Mouse (Mus musculus): Measurements from ENCODE around the gene Kmt2e. TPM values are rescaled to one million over a fixed set of nuclear protein-coding genes. Genes with fewer than 3 reads are reported as not detected.
A peak's percentile ranks its signal among the peaks of the same experiment; 100 is the strongest.

Kmt2e gene
- total RNA-seq, 2 experiments from 2014 or later = 150 to 156 TPM

GRCm38 (mm10) chr5:23410040-23410717, 24.1 kb upstream of the Kmt2e start:
- DNase-seq = no peak
- intact Hi-C loops (cut with DNase I) = no loop called here

GRCm38 (mm10) chr5:23410718-23411101, 23.5 kb upstream of the Kmt2e start:
- DNase-seq = no peak
- intact Hi-C loops (cut with DNase I) = no loop called here

GRCm38 (mm10) chr5:23411640-23412039, 22.6 kb upstream of the Kmt2e start:
- no peak for DNase-seq
- intact Hi-C loops (cut with DNase I) = no loop called here

GRCm38 (mm10) chr5:23412247-23412948, 21.8 kb upstream of the Kmt2e start:
- no peak for DNase-seq
- intact Hi-C loops (cut with DNase I) = no loop called here

- intact Hi-C loops (cut with DNase I) = no loop called here
- no peak for DNase-seq
These were observed 21.2 kb upstream of the Kmt2e start for GRCm38 (mm10) chr5:23413058-23413457.

- peak; percentile 53 for DNase-seq
- intact Hi-C loops (cut with DNase I) = no loop called here
These were observed 20.4 kb upstream of the Kmt2e start for GRCm38 (mm10) chr5:23413575-23414470.

- intact Hi-C loops (cut with DNase I) = no loop called here
- DNase-seq = no peak
These were observed 19.6 kb upstream of the Kmt2e start for GRCm38 (mm10) chr5:23414490-23415126.

- DNase-seq = no peak
- intact Hi-C loops (cut with DNase I) = no loop called here
These were observed 18.5 kb upstream of the Kmt2e start for GRCm38 (mm10) chr5:23415571-23416285.

GRCm38 (mm10) chr5:23416286-23416643, 18.0 kb upstream of the Kmt2e start:
- intact Hi-C loops (cut with DNase I) = no loop called here
- DNase-seq = no peak

- DNase-seq = no peak
These were observed 16.5 kb upstream of the Kmt2e start for GRCm38 (mm10) chr5:23417716-23418115.

GRCm38 (mm10) chr5:23418147-23418781, 16.0 kb upstream of the Kmt2e start:
- peak; percentile 84 for DNase-seq
- intact Hi-C loops (cut with DNase I) = no loop called here

More at GRCm38 (mm10) chr5:23417716-23418115, 16.5 kb upstream of the Kmt2e start:
- intact Hi-C loops (cut with DNase I) = no loop called here

GRCm38 (mm10) chr5:23418797-23419595, 15.2 kb upstream of the Kmt2e start:
- intact Hi-C loops (cut with DNase I) = no loop called here
- DNase-seq = no peak

GRCm38 (mm10) chr5:23419616-23420170, 14.5 kb upstream of the Kmt2e start:
- no peak for DNase-seq
- intact Hi-C loops (cut with DNase I) = no loop called here

- intact Hi-C loops (cut with DNase I) = no loop called here
These were observed 13.8 kb upstream of the Kmt2e start for GRCm38 (mm10) chr5:23420410-23420809.

GRCm38 (mm10) chr5:23421440-23421839, 12.8 kb upstream of the Kmt2e start:
- no peak for DNase-seq

More at GRCm38 (mm10) chr5:23420410-23420809, 13.8 kb upstream of the Kmt2e start:
- DNase-seq = no peak

GRCm38 (mm10) chr5:23423036-23423435, 11.2 kb upstream of the Kmt2e start:
- DNase-seq = no peak
- intact Hi-C loops (cut with DNase I) = no loop called here

More at GRCm38 (mm10) chr5:23421440-23421839, 12.8 kb upstream of the Kmt2e start:
- intact Hi-C loops (cut with DNase I) = no loop called here

GRCm38 (mm10) chr5:23427501-23427900, 6.7 kb upstream of the Kmt2e start:
- DNase-seq = no peak
- intact Hi-C loops (cut with DNase I) = no loop called here

- no peak for DNase-seq
- intact Hi-C loops (cut with DNase I) = no loop called here
These were observed 3.0 kb upstream of the Kmt2e start for GRCm38 (mm10) chr5:23431070-23431864.
